In the genomic region with DNA sequence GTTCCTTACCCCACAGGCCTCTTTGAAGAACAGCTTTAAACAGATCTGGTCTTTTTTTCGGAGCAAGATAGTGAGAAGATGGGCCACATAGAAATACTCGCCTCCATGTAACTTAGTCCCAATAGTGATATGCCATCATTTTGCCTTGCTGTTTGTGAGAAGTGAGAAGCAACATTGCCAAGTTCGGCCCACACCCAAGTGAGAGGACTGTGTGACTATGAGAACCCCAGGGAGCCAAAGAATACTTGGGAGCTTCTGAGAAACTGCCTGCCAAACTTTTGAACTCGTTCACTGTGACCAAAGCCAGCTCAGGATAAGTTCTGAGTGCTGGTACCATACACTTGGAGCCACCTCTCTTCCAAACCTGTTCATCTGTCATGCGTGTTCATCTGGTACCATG, we compare ENCODE assay signal across 15 mouse cellular contexts.
DNase-seq lines count a peak whose midpoint lies in the region.
"Had no signal": no experiment of that assay in that cellular context is flagged by ENCODE, and none has a peak within 500 bp of the region (broad histone marks: within the 10 kb centered on the region; RNA-seq: fewer than 3 reads in every experiment).

No protein-coding gene starts in this region.

- peak; percentile 80 for DNase-seq in heart, adult 11 months
- no peak for DNase-seq in heart, adult 9 months (ENCODE audit: low spot score in 2 of 2)
- DNase-seq in right cerebral cortex, adult 18-20 months, result peak; percentile 51
- no peak for DNase-seq in right cerebral cortex, postnatal 36 days (ENCODE audit: low spot score in 2 of 2)
- peak; percentile 67 for DNase-seq in brain, adult 2 months (ENCODE audit: low read depth, low spot score)
- DNase-seq in embryo, embryonic 10.5 days (ENCODE audit: low spot score), result no peak
- DNase-seq: adrenal gland, adult 2 months; adrenal gland, postnatal 10 days; adrenal gland, postnatal 25 days; cerebellum, adult 11-12 months; cerebellum, adult 2 months; cerebellum, adult 9-10 months; cerebellum, postnatal 10 days; cerebellum, postnatal 25 days; embryo, embryonic 11 days had no signal

Comparison
In these comparisons a context has a peak if more than half of its experiments do, and no peak if none do; other contexts are left out.
1. DNase-seq: peak in heart, adult 11 months (single experiment), right cerebral cortex, adult 18-20 months (single experiment) and brain, adult 2 months (single experiment); none in heart, adult 9 months (0 of 2), right cerebral cortex, postnatal 36 days (0 of 2) and embryo, embryonic 10.5 days (single experiment).